Mouse (Mus musculus): ENCODE results near the gene Cutal. TPM values are rescaled to one million over a fixed set of nuclear protein-coding genes. Genes with fewer than 3 reads are reported as not detected.

The Cutal gene
- polyA plus RNA-seq, 2 experiments: 4.0 TPM

DNA sequence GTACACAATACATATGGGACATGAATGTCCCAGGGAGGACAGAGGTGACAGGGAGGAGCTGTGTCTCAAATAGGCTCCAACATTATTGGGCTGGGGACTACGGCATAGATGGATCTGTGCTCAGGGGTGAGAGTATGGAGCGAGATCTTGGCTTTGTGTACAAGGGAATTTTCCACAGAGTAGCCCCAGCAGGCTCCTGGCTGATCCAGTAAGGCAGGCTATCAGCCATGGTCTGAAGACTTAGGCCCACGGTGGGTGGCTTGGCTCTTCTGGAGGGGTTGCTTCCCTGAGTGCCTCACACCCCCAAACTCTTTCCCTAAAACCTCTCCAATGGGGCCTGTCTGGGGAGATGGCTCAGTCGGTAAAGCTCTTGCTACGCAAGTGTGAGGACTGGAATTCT is 66.0 kb downstream of the Cutal start:
- TF ChIP-seq EP300 (IDR thresholded peaks at IDR 0.05; ENCODE audit: low read depth) (no peak), CTCF (IDR thresholded peaks at IDR 0.05; ENCODE audit: low read depth) (no peak)
- H3K9ac ChIP-seq (replicated peaks): no peak overlapping the region
- H3K9me3 ChIP-seq (ENCODE audit: control insufficient read depth, low read length): no peaks in the 10 kb centered on the region
- H3K4me2 ChIP-seq (ENCODE audit: low read depth): no peak overlapping the region
- no peaks in the 10 kb centered on the region for H3K27me3 ChIP-seq (ENCODE audit: control insufficient read depth, insufficient read depth, low read length)
- DNase-seq (ENCODE audit: low read depth in 3 of 3, low spot score in 3 of 3) (no peak), ATAC-seq (ENCODE audit: insufficient read depth) (no peak)
- H3K4me1 ChIP-seq (replicated peaks; ENCODE audit: control insufficient read depth in 2 of 2, insufficient read depth in 2 of 2, low read length in 1 of 2): no peaks in the 10 kb centered on the region; a peak in 1 of 4 replicates
- H3K4me3 ChIP-seq (ENCODE audit: insufficient read depth in 1 of 2, low read depth in 2 of 2, low read length in 2 of 2): no peak overlapping the region
- no peaks in the 10 kb centered on the region for H3K36me3 ChIP-seq (replicated peaks; ENCODE audit: control insufficient read depth, insufficient read depth, low read depth)
- WGBS (ENCODE audit: insufficient replicate concordance): 71% methylated on average over 5 of the region's 5 CpGs
- H3K27ac ChIP-seq: no peak overlapping the region

DNA sequence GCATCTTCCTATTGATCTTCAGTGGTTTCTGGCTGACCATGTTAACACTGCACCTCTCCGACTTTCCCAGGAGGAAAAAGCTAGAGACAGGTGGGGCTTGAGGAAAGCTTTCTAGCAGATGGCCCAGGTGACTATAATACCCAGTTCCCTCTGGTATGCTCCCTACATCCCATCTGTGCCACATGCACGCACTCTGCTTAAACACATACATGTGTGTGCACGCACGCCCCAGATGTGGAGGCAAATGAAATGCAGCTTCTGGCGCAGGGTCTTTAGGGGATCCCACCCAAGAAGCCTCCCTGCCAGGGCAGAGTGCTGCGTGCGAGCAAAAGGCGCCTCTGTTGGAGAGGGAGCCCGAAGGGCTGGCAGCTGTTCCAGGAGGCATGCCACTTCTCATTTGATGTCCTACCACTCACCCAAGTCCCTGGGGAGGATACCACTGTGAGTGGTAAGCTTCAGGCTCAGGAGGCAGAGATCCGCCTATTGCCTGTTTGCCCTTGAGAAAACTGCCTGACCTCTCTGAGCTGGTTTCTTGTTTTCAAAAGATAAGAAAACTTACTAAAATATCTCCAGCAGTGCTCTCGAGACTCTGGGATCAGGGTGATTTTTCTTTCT is 67.0 kb downstream of the Cutal start:
- TF ChIP-seq CTCF (IDR thresholded peaks at IDR 0.05; ENCODE audit: low read depth) (no peak), EP300 (IDR thresholded peaks at IDR 0.05; ENCODE audit: low read depth) (no peak)
- 61% methylated on average over 11 of the region's 11 CpGs for WGBS (ENCODE audit: insufficient replicate concordance)
- Histone ChIP-seq H3K36me3 (replicated peaks; ENCODE audit: control insufficient read depth, insufficient read depth, low read depth) (no peaks in the 10 kb centered on the region), H3K9ac (replicated peaks) (no peak overlapping the region), H3K4me2 (ENCODE audit: low read depth) (no peak overlapping the region), H3K9me3 (ENCODE audit: control insufficient read depth, low read length) (no peaks in the 10 kb centered on the region), H3K27ac (no peak overlapping the region), H3K4me3 (ENCODE audit: insufficient read depth in 1 of 2, low read depth in 2 of 2, low read length in 2 of 2) (no peak overlapping the region), H3K27me3 (ENCODE audit: control insufficient read depth, insufficient read depth, low read length) (no peaks in the 10 kb centered on the region), H3K4me1 (replicated peaks; ENCODE audit: control insufficient read depth in 2 of 2, insufficient read depth in 2 of 2, low read length in 1 of 2) (no peaks in the 10 kb centered on the region; a peak in 1 of 4 replicates)
- ATAC-seq (ENCODE audit: insufficient read depth) (no peak), DNase-seq (ENCODE audit: low read depth in 3 of 3, low spot score in 3 of 3) (no peak)

Other genes starting within 250 kb of the Cutal start
- 20.1 and 22.9 TPM in 2 replicates for gene Gapvd1, start 119.2 kb upstream of the Cutal start, polyA plus RNA-seq (2012; rRNA removed)
- gene Gapvd1, start 119.2 kb upstream of the Cutal start, polyA plus RNA-seq (2014; fragmentation: Nextera tagmentation; extraction: Ambion mirVana): 71.8 and 76.6 TPM in 2 replicates
- gene Hspa5, start 102.4 kb upstream of the Cutal start, polyA plus RNA-seq (2012; rRNA removed): 74.0 and 253 TPM in 2 replicates
- 461 and 479 TPM in 2 replicates for gene Hspa5, start 102.4 kb upstream of the Cutal start, polyA plus RNA-seq (2014; fragmentation: Nextera tagmentation; extraction: Ambion mirVana)
- gene Rabepk, start 74.5 kb upstream of the Cutal start, polyA plus RNA-seq (2012; rRNA removed): 12.3 and 15.3 TPM in 2 replicates
- gene Rabepk, start 74.5 kb upstream of the Cutal start, polyA plus RNA-seq (2014; fragmentation: Nextera tagmentation; extraction: Ambion mirVana): 25.5 and 25.6 TPM in 2 replicates
- gene Fbxw2, start 48.1 kb upstream of the Cutal start, polyA plus RNA-seq (2012; rRNA removed): 26.3 and 30.8 TPM in 2 replicates
- 38.6 and 41.7 TPM in 2 replicates for gene Fbxw2, start 48.1 kb upstream of the Cutal start, polyA plus RNA-seq (2014; fragmentation: Nextera tagmentation; extraction: Ambion mirVana)
- gene Gm34653, start 41.4 kb upstream of the Cutal start, polyA plus RNA-seq (2012; rRNA removed): 0.02 TPM in 1 of 2 replicates, not detected in the other
- gene Gm34653, start 41.4 kb upstream of the Cutal start, polyA plus RNA-seq (2014; fragmentation: Nextera tagmentation; extraction: Ambion mirVana): not detected in 2 replicates
- 23.2 and 36.5 TPM in 2 replicates for gene Psmd5, start 572 bp downstream of the Cutal start, polyA plus RNA-seq (2012; rRNA removed)
- gene Psmd5, start 572 bp downstream of the Cutal start, polyA plus RNA-seq (2014; fragmentation: Nextera tagmentation; extraction: Ambion mirVana): 84.1 and 96.0 TPM in 2 replicates
- gene Phf19, start 39.6 kb downstream of the Cutal start, polyA plus RNA-seq (2012; rRNA removed): 2.9 and 3.5 TPM in 2 replicates
- gene Phf19, start 39.6 kb downstream of the Cutal start, polyA plus RNA-seq (2014; fragmentation: Nextera tagmentation; extraction: Ambion mirVana): 2.8 TPM in 2 replicates
- 0.07 and 0.12 TPM in 2 replicates for gene Traf1, start 87.4 kb downstream of the Cutal start, polyA plus RNA-seq (2012; rRNA removed)
- 0.32 TPM in 1 of 2 replicates, not detected in the other for gene Traf1, start 87.4 kb downstream of the Cutal start, polyA plus RNA-seq (2014; fragmentation: Nextera tagmentation; extraction: Ambion mirVana)
- 27.9 and 56.3 TPM in 2 replicates for gene Hc, start 187.0 kb downstream of the Cutal start, polyA plus RNA-seq (2012; rRNA removed)
- gene Hc, start 187.0 kb downstream of the Cutal start, polyA plus RNA-seq (2014; fragmentation: Nextera tagmentation; extraction: Ambion mirVana): 37.4 and 39.3 TPM in 2 replicates
- gene AI182371, start 227.1 kb downstream of the Cutal start, polyA plus RNA-seq (2012; rRNA removed): 10.5 and 16.5 TPM in 2 replicates
- 7.5 and 8.6 TPM in 2 replicates for gene AI182371, start 227.1 kb downstream of the Cutal start, polyA plus RNA-seq (2014; fragmentation: Nextera tagmentation; extraction: Ambion mirVana)
- 7.6 and 12.0 TPM in 2 replicates for gene Cntrl, start 235.1 kb downstream of the Cutal start, polyA plus RNA-seq (2012; rRNA removed)
- gene Cntrl, start 235.1 kb downstream of the Cutal start, polyA plus RNA-seq (2014; fragmentation: Nextera tagmentation; extraction: Ambion mirVana): 8.0 and 9.8 TPM in 2 replicates

All from liver, embryonic 14.5 days (tissue).